Mouse (Mus musculus) kidney, adult 2 months (tissue): ENCODE measurements around the gene Lrrc4b.

Experiments
- CTCF ChIP-seq: fragments of 200-500 bp; conservative IDR thresholded peaks from 2 replicates; pipeline ENCODE4 v1.5.1; 2011; ENCODE audit warnings: low read depth, mild to moderate bottlenecking, control low read depth, low read length, moderate library complexity, mixed read lengths; ENCODE audit not compliant: insufficient read depth, insufficient read length
- POLR2A ChIP-seq: fragments of 200-500 bp; IDR thresholded peaks from one replicate; pipeline ENCODE4 v1.6.1; 2011; ENCODE audit warnings: low read depth, low read length, control low read depth

DNA sequence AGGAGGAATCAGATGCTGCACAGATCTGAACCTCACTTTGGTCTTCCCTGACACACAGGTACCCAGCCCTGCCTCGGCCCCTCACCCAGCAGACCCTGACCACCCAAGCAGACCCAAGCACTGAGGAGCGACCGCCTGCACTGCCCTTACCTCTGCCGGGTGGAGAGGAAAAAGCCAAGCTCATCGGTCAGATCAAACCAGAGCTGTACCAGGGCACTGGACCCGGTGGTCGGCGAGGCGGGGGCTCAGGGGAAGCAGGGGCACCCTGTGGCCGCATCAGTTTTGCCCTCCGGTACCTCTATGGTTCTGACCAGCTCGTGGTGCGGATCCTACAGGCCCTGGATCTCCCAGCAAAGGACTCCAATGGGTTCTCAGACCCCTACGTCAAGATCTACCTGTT, 36.5 kb upstream of the Lrrc4b start:
- TF ChIP-seq CTCF (no peak), POLR2A (no peak)
